9 mouse cellular contexts compared by ENCODE assay signal in genomic region chr7:134552051-134552451, GRCm38 (mm10).
DNase-seq lines count a peak whose midpoint lies in the region; ATAC-seq and TF ChIP-seq lines count a peak whose summit lies in the region.
"Had no signal": no experiment of that assay in that cellular context is flagged by ENCODE, and none has a peak within 500 bp of the region (broad histone marks: within the 10 kb centered on the region; RNA-seq: fewer than 3 reads in every experiment).

No protein-coding gene starts in this region.

- no peak overlapping the region for H3K9ac ChIP-seq in embryonic facial prominence, embryonic 14.5 days (ENCODE audit: low read depth, low read length)
- no peak overlapping the region for H3K9ac ChIP-seq in liver, adult 2 months (ENCODE audit: low read depth, low read length)
- H3K9ac ChIP-seq: embryonic facial prominence, embryonic 13.5 days had no signal

- no peaks in the 10 kb centered on the region for H3K36me3 ChIP-seq in embryonic facial prominence, embryonic 14.5 days (ENCODE audit: control insufficient read depth, insufficient read depth, low read length)
- no peaks in the 10 kb centered on the region for H3K36me3 ChIP-seq in embryonic facial prominence, embryonic 10.5 days (replicated peaks)
- H3K36me3 ChIP-seq in liver, adult 2 months (ENCODE audit: control insufficient read depth, insufficient read depth, low read length) = no peaks in the 10 kb centered on the region
- H3K36me3 ChIP-seq: embryonic facial prominence, embryonic 13.5 days had no signal

- no peaks in the 10 kb centered on the region for H3K27me3 ChIP-seq in embryonic facial prominence, embryonic 14.5 days (replicated peaks; ENCODE audit: control insufficient read depth, insufficient read depth, low read length)
- no peaks in the 10 kb centered on the region for H3K27me3 ChIP-seq in embryonic facial prominence, embryonic 10.5 days (replicated peaks; ENCODE audit: low read depth, poor library complexity, severe bottlenecking)
- no peaks in the 10 kb centered on the region for H3K27me3 ChIP-seq in liver, adult 2 months (ENCODE audit: control insufficient read depth, insufficient read depth, low read length)
- H3K27me3 ChIP-seq: embryonic facial prominence, embryonic 13.5 days had no signal

- no peak for TF ChIP-seq CTCF in liver, adult 2 months (IDR thresholded peaks at IDR 0.05; ENCODE audit: low read depth, low read length)

- peak; percentile 79 for DNase-seq in embryonic facial prominence, embryonic 14.5 days (ENCODE audit: low spot score)
- no peak for DNase-seq in embryonic facial prominence, embryonic 10.5 days (ENCODE audit: low spot score)
- DNase-seq in liver, adult 2 months (ENCODE audit: extremely low read depth, low read depth, low spot score) = peak; percentile 14
- DNase-seq in liver = no peak
- DNase-seq in kidney, adult 9 months = peak; percentile 86
- peak; percentile 11 for DNase-seq in lung, postnatal 25 days (ENCODE audit: low spot score)
- no peak for DNase-seq in testis, postnatal 14 days (ENCODE audit: low spot score)
- DNase-seq in embryo, embryonic 10 days (ENCODE audit: low spot score) = no peak

- no peaks in the 10 kb centered on the region for H3K9me3 ChIP-seq in embryonic facial prominence, embryonic 14.5 days (ENCODE audit: control insufficient read depth, low read length)
- H3K9me3 ChIP-seq in embryonic facial prominence, embryonic 10.5 days = no peaks in the 10 kb centered on the region
- H3K9me3 ChIP-seq: embryonic facial prominence, embryonic 13.5 days had no signal

- no peak overlapping the region for H3K27ac ChIP-seq in embryonic facial prominence, embryonic 14.5 days (replicated peaks; ENCODE audit: low read depth, low read length)
- H3K27ac ChIP-seq in embryonic facial prominence, embryonic 10.5 days (replicated peaks) = no peak overlapping the region
- H3K27ac ChIP-seq in liver, adult 2 months (replicated peaks; ENCODE audit: insufficient read depth, low read depth, low read length) = no peak overlapping the region
- H3K27ac ChIP-seq: embryonic facial prominence, embryonic 13.5 days had no signal

- peak; percentile 39; the same call in 1 of the 2 replicates for ATAC-seq in embryonic facial prominence, embryonic 14.5 days (ENCODE audit: low read depth)

- H3K4me1 ChIP-seq in embryonic facial prominence, embryonic 14.5 days (ENCODE audit: control insufficient read depth, insufficient read depth, low read length) = peaks cover 12% of the 10 kb centered on the region; the same call in 1 of the 2 replicates
- peaks cover 4% of the 10 kb centered on the region; the same call in 1 of the 2 replicates for H3K4me1 ChIP-seq in embryonic facial prominence, embryonic 10.5 days
- H3K4me1 ChIP-seq in liver, adult 2 months (ENCODE audit: control insufficient read depth, insufficient read depth, low read length) = no peaks in the 10 kb centered on the region

- WGBS in embryonic facial prominence, embryonic 14.5 days = 49% methylated on average over 6 of the region's 6 CpGs
- WGBS in embryonic facial prominence, embryonic 10.5 days = 84% methylated on average over 6 of the region's 6 CpGs
- WGBS in liver, adult 2 months = 64% methylated on average over 6 of the region's 6 CpGs

- no peak overlapping the region for H3K4me3 ChIP-seq in embryonic facial prominence, embryonic 14.5 days (ENCODE audit: low read depth, low read length)
- no peak overlapping the region for H3K4me3 ChIP-seq in embryonic facial prominence, embryonic 10.5 days
- H3K4me3 ChIP-seq in liver, adult 2 months (ENCODE audit: insufficient read depth, low read depth, low read length) = no peak overlapping the region
- H3K4me3 ChIP-seq: embryonic facial prominence, embryonic 13.5 days had no signal

- H3K79me2 ChIP-seq in liver, adult 2 months (ENCODE audit: control insufficient read depth, insufficient read depth, low read length) = no peaks in the 10 kb centered on the region

- no peak for TF ChIP-seq POLR2A in liver, adult 2 months (IDR thresholded peaks at IDR 0.05; ENCODE audit: extremely low read depth, insufficient read depth, low read length)

- H3K4me2 ChIP-seq in embryonic facial prominence, embryonic 14.5 days (ENCODE audit: low read depth, low read length) = no peak overlapping the region
- H3K4me2 ChIP-seq: embryonic facial prominence, embryonic 13.5 days had no signal

Comparison
In these comparisons a context has a peak if more than half of its experiments do, and no peak if none do; other contexts are left out.
1. DNase-seq: peak in embryonic facial prominence, embryonic 14.5 days (single experiment), liver, adult 2 months (single experiment), kidney, adult 9 months (single experiment) and lung, postnatal 25 days (single experiment); none in embryonic facial prominence, embryonic 10.5 days (single experiment), liver (single experiment), testis, postnatal 14 days (single experiment) and embryo, embryonic 10 days (single experiment).